ENCODE assay signal across 8 mouse cellular contexts in the genomic region with DNA sequence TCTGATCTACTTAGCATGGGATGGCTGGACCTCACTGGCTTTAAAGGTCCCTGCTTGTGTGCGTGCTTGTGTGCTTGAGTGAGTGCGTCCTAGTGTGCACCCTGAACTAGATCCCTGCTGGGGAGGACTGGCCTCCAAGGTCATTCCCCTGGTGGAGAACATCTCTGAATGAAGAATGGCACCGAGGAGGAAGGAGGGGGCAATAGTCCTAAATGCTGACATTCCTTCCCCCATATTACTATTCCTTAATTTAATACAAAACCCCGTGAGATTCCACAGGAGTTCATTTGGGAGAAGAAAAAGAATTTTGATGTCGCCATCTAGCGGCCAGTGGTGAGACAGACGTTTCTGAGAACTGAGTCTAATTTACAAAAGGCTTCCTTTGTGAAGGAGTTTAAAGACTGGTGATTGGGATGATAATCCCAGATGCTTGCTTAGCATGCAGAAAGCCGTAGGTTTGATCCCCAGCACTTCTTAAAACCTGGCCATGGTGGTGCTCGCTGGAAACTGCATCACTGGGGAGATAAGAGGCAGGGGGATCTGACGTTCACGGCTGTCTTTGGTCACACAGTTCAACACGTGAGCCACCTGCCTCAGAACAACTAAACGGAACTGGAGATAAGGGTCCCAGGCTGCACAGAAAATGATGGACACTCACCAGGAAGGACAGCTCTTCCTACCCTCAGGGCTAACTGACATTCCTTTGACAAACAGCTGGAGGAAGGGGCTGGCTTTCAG. TPM values are rescaled to one million over a fixed set of nuclear protein-coding genes. Genes with fewer than 3 reads are reported as not detected.
DNase-seq lines count a peak whose midpoint lies in the region; ATAC-seq and TF ChIP-seq lines count a peak whose summit lies in the region.
"Not testable (repeated sequence)": the region's sequence is repeated elsewhere in the genome, so short reads cannot be mapped to it uniquely, and the experiment has no call there.

No protein-coding gene starts in this region.

- not testable (repeated sequence) for H3K4me2 ChIP-seq in heart, embryonic 12.5 days; kidney, embryonic 15.5 days; limb, embryonic 14.5 days (replicated peaks; ENCODE audit: low read depth, low read length, severe bottlenecking); midbrain, embryonic 15.5 days

- peak; percentile 90 for ATAC-seq in heart, embryonic 12.5 days (ENCODE audit: insufficient number of reproducible peaks, low FRiP score)
- peak; percentile 92 for ATAC-seq in kidney, embryonic 15.5 days (replicated peaks; ENCODE audit: low FRiP score)
- peak; percentile 82 for ATAC-seq in limb, embryonic 14.5 days (ENCODE audit: low FRiP score, low read depth)
- peak; percentile 95 for ATAC-seq in midbrain, embryonic 15.5 days (replicated peaks)

- H3K4me3 ChIP-seq in heart, embryonic 12.5 days; kidney, embryonic 15.5 days (replicated peaks); limb, embryonic 14.5 days (replicated peaks; ENCODE audit: low read length); midbrain, embryonic 15.5 days: not testable (repeated sequence)

- not testable (repeated sequence) for H3K9ac ChIP-seq in heart, embryonic 12.5 days; kidney, embryonic 15.5 days; limb, embryonic 14.5 days (ENCODE audit: low read depth, low read length, severe bottlenecking); midbrain, embryonic 15.5 days

- H3K27ac ChIP-seq in heart, embryonic 12.5 days (ENCODE audit: poor library complexity, severe bottlenecking); kidney, embryonic 15.5 days; limb, embryonic 14.5 days (replicated peaks; ENCODE audit: low read depth, low read length); midbrain, embryonic 15.5 days: not testable (repeated sequence)

- H3K4me1 ChIP-seq in heart, embryonic 12.5 days (replicated peaks); kidney, embryonic 15.5 days; limb, embryonic 14.5 days (ENCODE audit: control insufficient read depth, insufficient read depth, low read length); midbrain, embryonic 15.5 days: not testable (repeated sequence)

- H3K36me3 ChIP-seq in heart, embryonic 12.5 days; kidney, embryonic 15.5 days; limb, embryonic 14.5 days (ENCODE audit: control insufficient read depth, insufficient read depth, low read length); midbrain, embryonic 15.5 days (replicated peaks): not testable (repeated sequence)

- H3K9me3 ChIP-seq in heart, embryonic 12.5 days (replicated peaks); kidney, embryonic 15.5 days (replicated peaks); limb, embryonic 14.5 days (ENCODE audit: control insufficient read depth, low read length); midbrain, embryonic 15.5 days: not testable (repeated sequence)

- not testable (repeated sequence) for TF ChIP-seq POLR2A in limb, embryonic 14.5 days (IDR thresholded peaks at IDR 0.05; ENCODE audit: borderline replicate concordance, extremely low read depth, insufficient read depth, insufficient read length)

- DNase-seq in 416B (ENCODE audit: low read depth), result peak; percentile 79
- peak; percentile 51 for DNase-seq in c-Kit-negative CD71-positive TER-119-positive erythroid progenitor cells, embryonic 14.5 days (ENCODE audit: low read depth, low spot score)
- peak; percentile 42 for DNase-seq in fibroblast of lung, adult 2 months (ENCODE audit: low read depth)
- peak; percentile 96 for DNase-seq in limb, embryonic 14.5 days (ENCODE audit: low spot score)
- DNase-seq in spleen, postnatal 4 days (ENCODE audit: low spot score in 2 of 2), result peak; percentile 57 to 87

- 32% methylated on average over 13 of the region's 13 CpGs for WGBS in heart, embryonic 12.5 days
- WGBS in kidney, embryonic 15.5 days, result 42% methylated on average over 13 of the region's 13 CpGs
- 43% methylated on average over 13 of the region's 13 CpGs for WGBS in limb, embryonic 14.5 days
- WGBS in midbrain, embryonic 15.5 days, result 42% methylated on average over 13 of the region's 13 CpGs

- not testable (repeated sequence) for H3K27me3 ChIP-seq in heart, embryonic 12.5 days (replicated peaks); kidney, embryonic 15.5 days; limb, embryonic 14.5 days (ENCODE audit: control insufficient read depth, insufficient read depth, low read length); midbrain, embryonic 15.5 days (replicated peaks)

RNA-seq across cellular contexts. Expression of gene 4930467E23Rik, which starts 26.2 kb away (rescaled TPM):
- polyA plus RNA-seq in heart, embryonic 12.5 days (2016; fragmentation: Nextera tagmentation; extraction: Ambion mirVana), result not detected in 2 replicates
- 0.06 TPM in 1 of 2 replicates, not detected in the other for polyA plus RNA-seq in kidney, embryonic 15.5 days (2015; fragmentation: Nextera tagmentation; extraction: Ambion mirVana)
- not detected in 2 replicates for polyA plus RNA-seq in limb, embryonic 14.5 days (2012; rRNA removed)
- not detected in 2 replicates for polyA plus RNA-seq in limb, embryonic 14.5 days (2014; fragmentation: Nextera tagmentation; extraction: Ambion mirVana)
- polyA plus RNA-seq in midbrain, embryonic 15.5 days (2015; fragmentation: Nextera tagmentation; extraction: Ambion mirVana), result not detected in 2 replicates

Comparison
In these comparisons a context has a peak if more than half of its experiments do, and no peak if none do; other contexts are left out.
1. DNase-seq: peak in every context shown above with its lines; median percentile 96 in limb, embryonic 14.5 days; 79 in 416B; 72 in spleen, postnatal 4 days; 51 in c-Kit-negative CD71-positive TER-119-positive erythroid progenitor cells, embryonic 14.5 days; 42 in fibroblast of lung, adult 2 months.